Mouse (Mus musculus): ENCODE results near the gene Haus6.

Haus6 gene

GRCm38 (mm10) chr4:86576120-86576541, 35.7 kb downstream of the Haus6 start:
- in situ Hi-C loops (cut with MboI; ENCODE audit: unreplicated experiment in 2 of 2): loop anchor here (5.0 to 25.0 kb wide), 3 partner anchors 36 to 1689 kb away; partner anchors contain the start of genes Cntln (in 1 of the 2), Haus6 (in 1 of the 2) and Rps6 (in 1 of the 2)

GRCm38 (mm10) chr4:86575283-86575983, 36.4 kb downstream of the Haus6 start, which contains the start of gene Rraga:
Gene Rraga (plus strand): TSS chr4:86575668.
- in situ Hi-C loops (cut with MboI; ENCODE audit: unreplicated experiment in 2 of 2): loop anchor here (5.0 to 25.0 kb wide), 3 partner anchors 37 to 1688 kb away; partner anchors contain the start of genes Cntln (in 1 of the 2), Haus6 (in 1 of the 2) and Rps6 (in 1 of the 2)

- in situ Hi-C loops (cut with MboI; ENCODE audit: unreplicated experiment in 2 of 2): loop anchor here (5.0 to 25.0 kb wide), 4 partner anchors 37 to 1962 kb away; partner anchors contain the start of genes Cntln (in 1 of the 2), Haus6 (in 1 of the 2) and Rps6 (in 1 of the 2)
These were observed 36.9 kb downstream of the Haus6 start for GRCm38 (mm10) chr4:86574939-86575282.

- in situ Hi-C loops (cut with MboI; ENCODE audit: unreplicated experiment in 2 of 2): loop anchor here in 1 of 2 experiments (25.0 kb wide), 1 partner anchor 1976 kb away; no protein-coding TSS in a partner anchor
These were observed 50.8 kb downstream of the Haus6 start for GRCm38 (mm10) chr4:86561061-86561460.

GRCm38 (mm10) chr4:86559006-86559405, 52.8 kb downstream of the Haus6 start:
- in situ Hi-C loops (cut with MboI; ENCODE audit: unreplicated experiment in 2 of 2): loop anchor here in 1 of 2 experiments (25.0 kb wide), 1 partner anchor 1978 kb away; no protein-coding TSS in a partner anchor

GRCm38 (mm10) chr4:86558228-86558627, 53.6 kb downstream of the Haus6 start, which contains the start of gene Saxo1:
Gene Saxo1 (minus strand): TSS chr4:86558328.
- in situ Hi-C loops (cut with MboI; ENCODE audit: unreplicated experiment in 2 of 2): loop anchor here in 1 of 2 experiments (25.0 kb wide), 1 partner anchor 1979 kb away; no protein-coding TSS in a partner anchor

GRCm38 (mm10) chr4:86557371-86557770, 54.5 kb downstream of the Haus6 start:
- in situ Hi-C loops (cut with MboI; ENCODE audit: unreplicated experiment in 2 of 2): loop anchor here in 1 of 2 experiments (25.0 kb wide), 1 partner anchor 1980 kb away; no protein-coding TSS in a partner anchor

- in situ Hi-C loops (cut with MboI; ENCODE audit: unreplicated experiment in 2 of 2): loop anchor here in 1 of 2 experiments (25.0 kb wide), 1 partner anchor 1982 kb away; no protein-coding TSS in a partner anchor
These were observed 56.7 kb downstream of the Haus6 start for GRCm38 (mm10) chr4:86555035-86555707.

GRCm38 (mm10) chr4:86548332-86548731, 63.5 kb downstream of the Haus6 start:
- in situ Hi-C loops (cut with MboI; ENCODE audit: unreplicated experiment in 2 of 2): loop anchor here (5.0 to 25.0 kb wide), 3 partner anchors 146 to 1711 kb away; no protein-coding TSS in a partner anchor

GRCm38 (mm10) chr4:86545615-86546014, 66.2 kb downstream of the Haus6 start:
- in situ Hi-C loops (cut with MboI; ENCODE audit: unreplicated experiment in 2 of 2): loop anchor here (5.0 to 25.0 kb wide), 3 partner anchors 149 to 1708 kb away; no protein-coding TSS in a partner anchor

GRCm38 (mm10) chr4:86543999-86544398, 67.9 kb downstream of the Haus6 start:
- in situ Hi-C loops (cut with MboI; ENCODE audit: unreplicated experiment in 2 of 2): loop anchor here (5.0 to 25.0 kb wide), 3 partner anchors 43 to 1707 kb away; no protein-coding TSS in a partner anchor

- in situ Hi-C loops (cut with MboI; ENCODE audit: unreplicated experiment in 2 of 2): loop anchor here (5.0 to 25.0 kb wide), 3 partner anchors 46 to 1704 kb away; no protein-coding TSS in a partner anchor
These were observed 70.3 kb downstream of the Haus6 start for GRCm38 (mm10) chr4:86541573-86541972.

GRCm38 (mm10) chr4:86538936-86539335, 72.9 kb downstream of the Haus6 start:
- in situ Hi-C loops (cut with MboI; ENCODE audit: unreplicated experiment in 2 of 2): loop anchor here (10.0 to 25.0 kb wide), 2 partner anchors 704 to 1702 kb away; no protein-coding TSS in a partner anchor

GRCm38 (mm10) chr4:86537972-86538371, 73.9 kb downstream of the Haus6 start:
- in situ Hi-C loops (cut with MboI; ENCODE audit: unreplicated experiment in 2 of 2): loop anchor here (10.0 to 25.0 kb wide), 2 partner anchors 703 to 1701 kb away; no protein-coding TSS in a partner anchor

- in situ Hi-C loops (cut with MboI; ENCODE audit: unreplicated experiment in 2 of 2): loop anchor here (10.0 to 25.0 kb wide), 2 partner anchors 699 to 1697 kb away; no protein-coding TSS in a partner anchor
These were observed 77.8 kb downstream of the Haus6 start for GRCm38 (mm10) chr4:86534091-86534481.

- in situ Hi-C loops (cut with MboI; ENCODE audit: unreplicated experiment in 2 of 2): loop anchor here (10.0 to 25.0 kb wide), 2 partner anchors 699 to 1696 kb away; no protein-coding TSS in a partner anchor
These were observed 78.3 kb downstream of the Haus6 start for GRCm38 (mm10) chr4:86533406-86534090.

GRCm38 (mm10) chr4:86529161-86529560, 82.7 kb downstream of the Haus6 start:
- in situ Hi-C loops (cut with MboI; ENCODE audit: unreplicated experiment in 2 of 2): loop anchor here in 1 of 2 experiments (25.0 kb wide), 1 partner anchor 1692 kb away; no protein-coding TSS in a partner anchor

Measured in v-Abl transformed pro-B cells (cell line).